In genomic region chr6:136941051-136942021, GRCm38 (mm10) we compare ENCODE assay signal across 8 mouse cellular contexts. TPM values are rescaled to one million over a fixed set of nuclear protein-coding genes. Genes with fewer than 3 reads are reported as not detected.
A peak's percentile ranks its signal among the peaks of the same experiment; 100 is the strongest.
DNase-seq lines count a peak whose midpoint lies in the region; ATAC-seq lines count a peak whose summit lies in the region.

Arhgdib (minus strand) TSS chr6:136941899.

- WGBS in liver, embryonic 16.5 days (ENCODE audit: insufficient replicate concordance) = 14% methylated on average over 12 of the region's 12 CpGs

- DNase-seq in spleen, adult 18-20 months = peak; percentile 60 to 62
- DNase-seq in spleen, adult 12 weeks (ENCODE audit: low spot score) = no peak
- peak; percentile 33 for DNase-seq in brain, adult 2 months (ENCODE audit: low read depth, low spot score)
- peak; percentile 58 for DNase-seq in heart, adult 8-10 months (ENCODE audit: low spot score)
- DNase-seq in kidney, adult 18-20 months = peak; percentile 52
- peak; percentile 27 for DNase-seq in right cerebral cortex, postnatal 25 days
- no peak for DNase-seq in MN1 (ENCODE audit: low spot score)

- peak within 1 kb of the TSS; percentile 27; the same call in 1 of the 2 replicates for H3K4me2 ChIP-seq in liver, embryonic 16.5 days (ENCODE audit: low read depth, low read length)

- no peaks in the 10 kb centered on the region for H3K27me3 ChIP-seq in liver, embryonic 16.5 days (ENCODE audit: control insufficient read depth, insufficient read depth, low read depth, low read length)

- H3K27ac ChIP-seq in liver, embryonic 16.5 days (ENCODE audit: low read length) = peak within 1 kb of the TSS; percentile 79

- H3K9me3 ChIP-seq in liver, embryonic 16.5 days (replicated peaks; ENCODE audit: control insufficient read depth, low read length) = no peaks in the 10 kb centered on the region

- no peaks in the 10 kb centered on the region for H3K36me3 ChIP-seq in liver, embryonic 16.5 days (ENCODE audit: control insufficient read depth, insufficient read depth)

- ATAC-seq in liver, embryonic 16.5 days (ENCODE audit: low read depth) = peak; percentile 22

- peaks cover 18% of the 10 kb centered on the region for H3K4me1 ChIP-seq in liver, embryonic 16.5 days (ENCODE audit: control insufficient read depth, low read depth, low read length)

- H3K9ac ChIP-seq in liver, embryonic 16.5 days (ENCODE audit: low read depth, low read length) = peak within 1 kb of the TSS; percentile 44; the same call in 1 of the 2 replicates

- H3K4me3 ChIP-seq in liver, embryonic 16.5 days (ENCODE audit: low read depth, low read length) = peak within 1 kb of the TSS; percentile 40

RNA-seq across cellular contexts. Expression of gene Arhgdib, which starts in this region (rescaled TPM):
- 10 to 100 TPM; 19.6 to 27.6 (median 22.0) TPM for total RNA-seq in heart, adult 8-10 months (2022)
- polyA plus RNA-seq in liver, embryonic 16.5 days (2015; fragmentation: Nextera tagmentation; extraction: Ambion mirVana) = 153 and 164 TPM in 2 replicates

Comparison
In these comparisons a context has a peak if more than half of its experiments do, and no peak if none do; other contexts are left out.
1. DNase-seq: peak in spleen, adult 18-20 months (2 of 2), brain, adult 2 months (single experiment), heart, adult 8-10 months (single experiment), kidney, adult 18-20 months (single experiment) and right cerebral cortex, postnatal 25 days (single experiment); none in spleen, adult 12 weeks (single experiment) and MN1 (single experiment).